Mouse (Mus musculus): Measurements from ENCODE around the gene 4930595D18Rik.

- no peak for TF ChIP-seq POLR2A (IDR thresholded peaks at IDR 0.05; ENCODE audit: control insufficient read depth, extremely low read depth, insufficient read depth, low read length, poor library complexity)
- no peak for TF ChIP-seq CTCF (IDR thresholded peaks at IDR 0.05; ENCODE audit: borderline replicate concordance, control insufficient read depth, extremely low read depth, insufficient read depth, low read length, poor library complexity)
These were observed 27.4 kb upstream of the 4930595D18Rik start for GRCm38 (mm10) chr12:111211729-111212128.

Measured in thymus, adult 2 months (tissue).